Mouse (Mus musculus): Measurements from ENCODE around the gene Cisd2. TPM values are rescaled to one million over a fixed set of nuclear protein-coding genes. Genes with fewer than 3 reads are reported as not detected.

Cisd2 gene
- polyA plus RNA-seq, 1 experiment from 2014 or later, result 87.4 TPM

GRCm38 (mm10) chr3:135436901-135437616 lies 13.3 kb upstream of the Cisd2 start:
- DNase-seq (ENCODE audit: low spot score), result no peak
- peaks cover 31% of the 10 kb centered on the region for H3K36me3 ChIP-seq
- WGBS, result 41% methylated on average over 14 of the region's 14 CpGs
- H3K4me1 ChIP-seq, result peaks cover 33% of the 10 kb centered on the region
- no peaks in the 10 kb centered on the region for H3K27me3 ChIP-seq (ENCODE audit: low read depth, poor library complexity, severe bottlenecking)
- no peaks in the 10 kb centered on the region for H3K9me3 ChIP-seq (replicated peaks)
- peak overlapping the region; percentile 100 for H3K27ac ChIP-seq (replicated peaks)
- peak overlapping the region; percentile 91 for H3K4me3 ChIP-seq

- H3K27me3 ChIP-seq (ENCODE audit: low read depth, poor library complexity, severe bottlenecking), result no peaks in the 10 kb centered on the region
- H3K4me1 ChIP-seq, result peaks cover 25% of the 10 kb centered on the region
- H3K36me3 ChIP-seq, result peaks cover 5% of the 10 kb centered on the region; the same call in 1 of the 2 replicates
- peak; percentile 88 for DNase-seq (ENCODE audit: low spot score)
- under 1% methylated on average over 103 of the region's 103 CpGs for WGBS
- H3K9me3 ChIP-seq (replicated peaks), result no peaks in the 10 kb centered on the region
- peak overlapping the region; percentile 98 for H3K27ac ChIP-seq (replicated peaks)
- peak overlapping the region; percentile 76 for H3K4me3 ChIP-seq
Measured at GRCm38 (mm10) chr3:135422856-135423607, 693 bp downstream of the Cisd2 start.

GRCm38 (mm10) chr3:135422232-135422855 lies 1.4 kb downstream of the Cisd2 start:
- Histone ChIP-seq H3K4me3 (peak overlapping the region; percentile 76), H3K4me1 (peaks cover 25% of the 10 kb centered on the region), H3K36me3 (peaks cover 6% of the 10 kb centered on the region; the same call in 1 of the 2 replicates), H3K27ac (replicated peaks) (peak overlapping the region; percentile 98), H3K9me3 (replicated peaks) (no peaks in the 10 kb centered on the region), H3K27me3 (ENCODE audit: low read depth, poor library complexity, severe bottlenecking) (no peaks in the 10 kb centered on the region)
- WGBS, result 32% methylated on average over 8 of the region's 8 CpGs
- DNase-seq (ENCODE audit: low spot score), result no peak

- Histone ChIP-seq H3K27me3 (ENCODE audit: low read depth, poor library complexity, severe bottlenecking) (no peaks in the 10 kb centered on the region), H3K27ac (replicated peaks) (no peak overlapping the region), H3K4me3 (peak overlapping the region; percentile 76; the same call in 1 of the 2 replicates), H3K36me3 (peaks cover 13% of the 10 kb centered on the region), H3K4me1 (peaks cover 25% of the 10 kb centered on the region), H3K9me3 (replicated peaks) (no peaks in the 10 kb centered on the region)
- DNase-seq (ENCODE audit: low spot score), result no peak
Measured at GRCm38 (mm10) chr3:135421310-135421594, 2.5 kb downstream of the Cisd2 start.

GRCm38 (mm10) chr3:135420542-135421309 lies 3.0 kb downstream of the Cisd2 start:
- Histone ChIP-seq H3K4me3 (peak overlapping the region; percentile 76; the same call in 1 of the 2 replicates), H3K4me1 (peaks cover 25% of the 10 kb centered on the region), H3K36me3 (peaks cover 16% of the 10 kb centered on the region), H3K27ac (replicated peaks) (no peak overlapping the region), H3K9me3 (replicated peaks) (no peaks in the 10 kb centered on the region), H3K27me3 (ENCODE audit: low read depth, poor library complexity, severe bottlenecking) (no peaks in the 10 kb centered on the region)
- WGBS, result 88% methylated on average over 9 of the region's 9 CpGs
- DNase-seq (ENCODE audit: low spot score), result no peak

- Histone ChIP-seq H3K4me3 (no peak overlapping the region), H3K9me3 (replicated peaks) (no peaks in the 10 kb centered on the region), H3K27ac (replicated peaks) (no peak overlapping the region), H3K4me1 (peaks cover 31% of the 10 kb centered on the region), H3K36me3 (peaks cover 24% of the 10 kb centered on the region), H3K27me3 (ENCODE audit: low read depth, poor library complexity, severe bottlenecking) (no peaks in the 10 kb centered on the region)
- 89% methylated on average over 3 of the region's 3 CpGs for WGBS
- DNase-seq (ENCODE audit: low spot score), result no peak
Measured at GRCm38 (mm10) chr3:135417799-135418198, 5.9 kb downstream of the Cisd2 start.

- peaks cover 24% of the 10 kb centered on the region for H3K36me3 ChIP-seq
- H3K4me1 ChIP-seq, result peaks cover 33% of the 10 kb centered on the region
- no peak overlapping the region for H3K4me3 ChIP-seq
- H3K27ac ChIP-seq (replicated peaks), result no peak overlapping the region
- H3K9me3 ChIP-seq (replicated peaks), result no peaks in the 10 kb centered on the region
- 86% methylated on average over 3 of the region's 3 CpGs for WGBS
- H3K27me3 ChIP-seq (ENCODE audit: low read depth, poor library complexity, severe bottlenecking), result no peaks in the 10 kb centered on the region
- DNase-seq (ENCODE audit: low spot score), result no peak
Measured at GRCm38 (mm10) chr3:135417245-135417644, 6.5 kb downstream of the Cisd2 start.

- H3K9me3 ChIP-seq (replicated peaks), result 0 out of 2 replicates have a peak, but pooled peaks cover 4% of the 10 kb centered on the region
- no peak overlapping the region; the same call in 1 of the 2 replicates for H3K27ac ChIP-seq (replicated peaks)
- H3K27me3 ChIP-seq (ENCODE audit: low read depth, poor library complexity, severe bottlenecking), result no peaks in the 10 kb centered on the region
- no peak overlapping the region for H3K4me3 ChIP-seq
- H3K36me3 ChIP-seq, result peaks cover 55% of the 10 kb centered on the region
- DNase-seq (ENCODE audit: low spot score), result peak; percentile 53
- peaks cover 29% of the 10 kb centered on the region for H3K4me1 ChIP-seq
- 52% methylated on average over 9 of the region's 9 CpGs for whole genome bisulfite sequencing
Measured at GRCm38 (mm10) chr3:135411824-135412223, 11.9 kb downstream of the Cisd2 start.

- 93% methylated on average over 12 of the region's 12 CpGs for WGBS
- peaks cover 29% of the 10 kb centered on the region for H3K4me1 ChIP-seq
- H3K36me3 ChIP-seq, result peaks cover 55% of the 10 kb centered on the region
- H3K9me3 ChIP-seq (replicated peaks), result 0 out of 2 replicates have a peak, but pooled peaks cover 4% of the 10 kb centered on the region
- H3K27me3 ChIP-seq (ENCODE audit: low read depth, poor library complexity, severe bottlenecking), result no peaks in the 10 kb centered on the region
- no peak for DNase-seq (ENCODE audit: low spot score)
- no peak overlapping the region for H3K27ac ChIP-seq (replicated peaks)
- no peak overlapping the region for H3K4me3 ChIP-seq
Measured at GRCm38 (mm10) chr3:135411056-135411455, 12.7 kb downstream of the Cisd2 start.

- 94% methylated on average over 5 of the region's 5 CpGs for WGBS
- no peak for DNase-seq (ENCODE audit: low spot score)
- Histone ChIP-seq H3K36me3 (peaks cover 58% of the 10 kb centered on the region), H3K9me3 (replicated peaks) (0 out of 2 replicates have a peak, but pooled peaks cover 4% of the 10 kb centered on the region), H3K4me1 (peaks cover 29% of the 10 kb centered on the region), H3K27ac (replicated peaks) (no peak overlapping the region), H3K27me3 (ENCODE audit: low read depth, poor library complexity, severe bottlenecking) (no peaks in the 10 kb centered on the region), H3K4me3 (no peak overlapping the region)
Measured at GRCm38 (mm10) chr3:135409219-135409618, 14.5 kb downstream of the Cisd2 start.

GRCm38 (mm10) chr3:135407351-135407750 lies 16.4 kb downstream of the Cisd2 start:
- H3K9me3 ChIP-seq (replicated peaks), result 0 out of 2 replicates have a peak, but pooled peaks cover 4% of the 10 kb centered on the region
- H3K27ac ChIP-seq (replicated peaks), result no peak overlapping the region
- peaks cover 57% of the 10 kb centered on the region for H3K36me3 ChIP-seq
- DNase-seq (ENCODE audit: low spot score), result no peak
- no peaks in the 10 kb centered on the region for H3K27me3 ChIP-seq (ENCODE audit: low read depth, poor library complexity, severe bottlenecking)
- 82% methylated on average over 9 of the region's 9 CpGs for WGBS
- no peak overlapping the region for H3K4me3 ChIP-seq
- H3K4me1 ChIP-seq, result peaks cover 12% of the 10 kb centered on the region

- no peaks in the 10 kb centered on the region for H3K27me3 ChIP-seq (ENCODE audit: low read depth, poor library complexity, severe bottlenecking)
- WGBS, result 90% methylated on average over 4 of the region's 4 CpGs
- no peak for DNase-seq (ENCODE audit: low spot score)
- H3K27ac ChIP-seq (replicated peaks), result no peak overlapping the region
- peaks cover 3% of the 10 kb centered on the region; the same call in 1 of the 2 replicates for H3K4me1 ChIP-seq
- peaks cover 40% of the 10 kb centered on the region for H3K36me3 ChIP-seq
- no peak overlapping the region for H3K4me3 ChIP-seq
- H3K9me3 ChIP-seq (replicated peaks), result 0 out of 2 replicates have a peak, but pooled peaks cover 3% of the 10 kb centered on the region
Measured at GRCm38 (mm10) chr3:135404599-135404998, 19.1 kb downstream of the Cisd2 start.

Data from midbrain, embryonic 10.5 days (tissue).